Mouse (Mus musculus) spleen, adult 2 months (tissue): ENCODE results near the gene Terb1.

Source experiments
- CTCF ChIP-seq: fragments of 200-500 bp; IDR thresholded peaks from 2 replicates; pipeline ENCODE4 v1.5.1; 2011; ENCODE audit warnings: mild to moderate bottlenecking, inconsistent platforms; ENCODE audit not compliant: insufficient read depth, insufficient read length, insufficient replicate concordance; ENCODE audit errors: extremely low read depth
- POLR2A ChIP-seq: fragments of 200-500 bp; IDR thresholded peaks from 2 replicates; pipeline ENCODE4 v1.6.1; 2011; ENCODE audit warnings: low read depth, low read length, inconsistent platforms

- TF ChIP-seq CTCF (no peak), POLR2A (no peak)
Measured at GRCm38 (mm10) chr8:104405430-104406187, 104.1 kb downstream of the Terb1 start.
